Mouse (Mus musculus): ENCODE data around the gene Trpt1. TPM values are rescaled to one million over a fixed set of nuclear protein-coding genes. Genes with fewer than 3 reads are reported as not detected.

The Trpt1 gene
- polyA plus RNA-seq, 1 experiment from 2014 or later, result 11.7 TPM

DNA sequence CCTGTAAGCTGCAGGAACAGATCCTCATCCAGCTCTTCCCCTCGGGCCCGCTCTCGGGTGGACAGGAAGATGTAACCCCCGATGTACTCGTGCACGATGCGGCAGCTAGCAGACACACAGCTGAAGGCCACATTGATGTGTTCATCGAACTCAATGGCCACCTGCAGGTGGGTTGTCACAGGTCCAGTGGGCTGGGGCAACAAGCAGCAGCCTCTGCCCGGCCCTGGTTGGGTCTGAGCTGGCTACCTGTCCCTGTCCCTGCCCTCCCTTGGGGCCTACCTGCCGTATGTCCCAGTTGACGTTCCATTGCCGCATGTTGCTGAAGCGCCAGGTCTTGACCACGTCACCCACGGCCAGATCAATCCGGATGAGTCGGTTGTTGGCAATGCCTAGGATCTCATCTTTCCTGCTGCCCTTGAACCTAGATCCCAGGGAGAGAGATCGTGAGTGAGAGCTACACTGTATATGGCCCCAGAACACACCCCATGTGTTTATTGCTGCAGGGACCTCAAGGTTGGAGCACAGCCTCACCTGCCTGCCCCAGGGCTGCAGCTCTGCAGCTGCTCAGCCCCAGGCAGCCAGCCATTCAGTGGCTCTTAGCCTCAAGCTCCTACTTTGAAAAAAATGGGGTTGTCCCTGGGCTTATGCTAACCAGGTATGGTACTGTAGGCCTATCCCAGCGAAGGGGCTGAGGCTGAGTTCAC lies 3.6 kb downstream of the Trpt1 start:
- Histone ChIP-seq H3K4me2 (replicated peaks) (no peak overlapping the region), H3K9ac (no peak overlapping the region), H3K27me3 (no peaks in the 10 kb centered on the region), H3K36me3 (peaks cover 20% of the 10 kb centered on the region), H3K9me3 (no peaks in the 10 kb centered on the region), H3K27ac (no peak overlapping the region), H3K4me1 (peaks cover 22% of the 10 kb centered on the region), H3K4me3 (no peak overlapping the region)
- ATAC-seq (ENCODE audit: insufficient number of reproducible peaks, insufficient read depth, low FRiP score, low TSS enrichment), result no peak
- WGBS, result 93% methylated on average over 19 of the region's 19 CpGs

- Histone ChIP-seq H3K4me3 (no peak overlapping the region), H3K4me1 (no peaks in the 10 kb centered on the region), H3K27ac (no peak overlapping the region), H3K27me3 (no peaks in the 10 kb centered on the region), H3K36me3 (no peaks in the 10 kb centered on the region), H3K4me2 (replicated peaks) (no peak overlapping the region), H3K9me3 (no peaks in the 10 kb centered on the region), H3K9ac (no peak overlapping the region)
- WGBS, result 86% methylated on average over 9 of the region's 9 CpGs
- ATAC-seq (ENCODE audit: insufficient number of reproducible peaks, insufficient read depth, low FRiP score, low TSS enrichment), result no peak
These were observed 11.1 kb downstream of the Trpt1 start for GRCm38 (mm10) chr19:7006892-7007593.

DNA sequence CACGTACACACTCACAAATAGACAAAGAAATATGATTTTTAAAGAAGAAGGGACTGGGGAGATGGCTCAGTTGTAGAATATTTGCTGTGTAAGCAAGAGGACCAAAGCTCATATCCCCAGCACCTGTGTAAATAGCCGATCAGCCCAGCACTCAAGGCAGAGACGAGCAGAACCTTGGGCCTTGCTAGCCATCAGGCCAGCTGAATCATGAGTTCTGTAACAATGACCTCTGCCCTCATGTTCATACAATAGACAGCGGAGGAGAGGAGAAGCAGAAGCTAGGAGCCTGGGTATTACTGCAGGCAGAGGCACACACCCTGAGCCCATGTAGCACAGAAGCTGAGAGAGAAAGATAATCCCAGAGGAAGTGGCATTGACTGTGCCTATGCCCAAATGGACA lies 16.5 kb downstream of the Trpt1 start:
- Histone ChIP-seq H3K9me3 (no peaks in the 10 kb centered on the region), H3K9ac (no peak overlapping the region), H3K4me2 (replicated peaks) (no peak overlapping the region), H3K27me3 (no peaks in the 10 kb centered on the region), H3K4me3 (no peak overlapping the region), H3K4me1 (no peaks in the 10 kb centered on the region), H3K36me3 (peaks cover 15% of the 10 kb centered on the region), H3K27ac (no peak overlapping the region)
- WGBS, result 82% methylated on average over 4 of the region's 4 CpGs
- ATAC-seq (ENCODE audit: insufficient number of reproducible peaks, insufficient read depth, low FRiP score, low TSS enrichment), result no peak

GRCm38 (mm10) chr19:7013984-7014383 lies 18.1 kb downstream of the Trpt1 start:
- 85% methylated on average over 9 of the region's 9 CpGs for WGBS
- no peaks in the 10 kb centered on the region for H3K4me1 ChIP-seq
- H3K27ac ChIP-seq, result no peak overlapping the region
- H3K27me3 ChIP-seq, result no peaks in the 10 kb centered on the region
- no peak for ATAC-seq (ENCODE audit: insufficient number of reproducible peaks, insufficient read depth, low FRiP score, low TSS enrichment)
- H3K9ac ChIP-seq, result no peak overlapping the region
- no peak overlapping the region for H3K4me3 ChIP-seq
- H3K36me3 ChIP-seq, result peaks cover 20% of the 10 kb centered on the region
- no peak overlapping the region for H3K4me2 ChIP-seq (replicated peaks)
- no peaks in the 10 kb centered on the region for H3K9me3 ChIP-seq

DNA sequence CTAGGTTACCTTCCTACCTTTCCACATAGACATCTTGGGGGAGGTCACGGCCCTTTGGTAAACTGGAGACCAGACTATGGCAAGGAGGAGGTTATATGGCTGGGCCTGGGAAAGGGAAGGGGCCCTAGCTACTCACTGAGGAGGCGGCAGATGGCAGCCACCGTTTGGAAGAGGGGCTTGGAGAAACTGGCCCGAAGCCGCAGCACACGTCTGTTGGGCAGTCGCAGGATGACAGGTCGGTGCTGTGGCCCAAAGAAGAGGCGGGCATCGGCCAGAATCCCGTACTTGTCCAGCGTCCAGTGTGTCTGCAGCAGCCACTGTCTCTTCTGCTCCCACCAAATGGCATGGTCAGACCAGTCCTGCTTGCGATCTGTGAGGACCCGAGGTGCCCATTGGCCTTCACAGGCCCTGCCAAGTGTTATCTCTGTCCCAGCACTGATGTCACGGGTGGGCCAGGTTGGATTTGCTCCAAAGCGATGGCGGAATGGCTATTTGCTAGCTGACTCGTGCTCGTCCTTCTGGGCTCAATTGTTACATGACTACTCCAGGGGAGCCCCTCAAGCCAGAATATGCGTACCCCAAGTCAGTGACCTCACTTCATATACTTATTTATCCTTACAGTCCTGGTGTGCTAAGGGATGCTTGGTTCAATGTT lies 18.7 kb downstream of the Trpt1 start:
- Histone ChIP-seq H3K4me2 (replicated peaks) (no peak overlapping the region), H3K4me1 (no peaks in the 10 kb centered on the region), H3K9me3 (no peaks in the 10 kb centered on the region), H3K27ac (no peak overlapping the region), H3K9ac (no peak overlapping the region), H3K27me3 (no peaks in the 10 kb centered on the region), H3K36me3 (peaks cover 27% of the 10 kb centered on the region), H3K4me3 (no peak overlapping the region)
- WGBS, result 88% methylated on average over 20 of the region's 20 CpGs
- no peak for ATAC-seq (ENCODE audit: insufficient number of reproducible peaks, insufficient read depth, low FRiP score, low TSS enrichment)

DNA sequence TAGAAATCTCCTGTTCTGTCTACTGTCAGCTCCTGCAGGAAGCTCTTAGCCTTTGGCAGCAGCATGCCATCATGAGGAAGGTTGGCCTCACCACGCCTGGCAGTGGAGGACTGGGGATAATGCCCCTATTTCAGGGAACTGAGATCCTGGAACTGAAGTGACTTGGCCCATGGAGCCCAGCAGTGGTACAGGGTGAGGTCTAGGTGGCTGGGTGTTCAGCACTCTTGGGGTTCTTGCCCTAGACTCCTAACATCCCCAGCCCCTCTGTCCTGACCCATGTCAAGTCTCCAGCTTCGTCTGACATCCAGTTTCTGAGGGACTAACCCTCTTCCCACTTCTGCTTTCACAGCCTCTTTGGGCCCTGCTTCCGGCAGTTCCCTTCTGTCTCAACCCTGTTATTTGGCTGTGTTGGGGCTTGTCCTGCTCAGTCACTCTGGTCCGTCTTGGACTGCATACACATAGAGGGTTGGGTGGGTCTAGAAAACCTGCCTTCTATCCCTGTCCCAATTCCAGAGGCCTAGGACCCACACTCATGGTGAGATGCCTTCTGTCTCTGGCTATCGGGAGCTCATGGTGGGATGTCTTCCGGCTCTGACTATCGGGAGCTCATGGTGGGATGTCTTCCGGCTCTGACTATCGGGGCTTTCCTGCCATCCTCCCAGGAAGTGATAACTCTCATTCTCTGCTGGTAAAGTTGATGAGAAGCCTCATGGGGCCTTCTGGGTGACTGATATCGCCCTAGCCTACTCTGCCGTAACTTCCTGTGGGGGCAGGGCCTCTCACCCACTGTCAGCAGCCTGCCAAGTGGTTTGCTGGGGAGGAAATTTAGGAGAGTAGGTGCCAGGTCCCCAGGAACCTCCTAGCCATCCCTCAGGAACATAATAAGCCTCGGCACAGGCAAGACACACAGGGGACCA lies 21.9 kb downstream of the Trpt1 start:
- no peak overlapping the region for H3K4me3 ChIP-seq
- H3K27ac ChIP-seq, result no peak overlapping the region
- peaks cover 58% of the 10 kb centered on the region for H3K36me3 ChIP-seq
- H3K4me2 ChIP-seq (replicated peaks), result no peak overlapping the region
- H3K9me3 ChIP-seq, result no peaks in the 10 kb centered on the region
- no peaks in the 10 kb centered on the region for H3K27me3 ChIP-seq
- H3K9ac ChIP-seq, result no peak overlapping the region
- WGBS, result 84% methylated on average over 12 of the region's 12 CpGs
- no peak for ATAC-seq (ENCODE audit: insufficient number of reproducible peaks, insufficient read depth, low FRiP score, low TSS enrichment)
- no peaks in the 10 kb centered on the region for H3K4me1 ChIP-seq

GRCm38 (mm10) chr19:7018546-7018945 lies 22.6 kb downstream of the Trpt1 start:
- ATAC-seq (ENCODE audit: insufficient number of reproducible peaks, insufficient read depth, low FRiP score, low TSS enrichment), result no peak
- no peak overlapping the region for H3K4me2 ChIP-seq (replicated peaks)
- 88% methylated on average over 11 of the region's 11 CpGs for WGBS
- peaks cover 62% of the 10 kb centered on the region for H3K36me3 ChIP-seq
- no peaks in the 10 kb centered on the region for H3K4me1 ChIP-seq
- H3K27me3 ChIP-seq, result no peaks in the 10 kb centered on the region
- H3K27ac ChIP-seq, result no peak overlapping the region
- no peaks in the 10 kb centered on the region for H3K9me3 ChIP-seq
- no peak overlapping the region for H3K4me3 ChIP-seq
- H3K9ac ChIP-seq, result no peak overlapping the region

DNA sequence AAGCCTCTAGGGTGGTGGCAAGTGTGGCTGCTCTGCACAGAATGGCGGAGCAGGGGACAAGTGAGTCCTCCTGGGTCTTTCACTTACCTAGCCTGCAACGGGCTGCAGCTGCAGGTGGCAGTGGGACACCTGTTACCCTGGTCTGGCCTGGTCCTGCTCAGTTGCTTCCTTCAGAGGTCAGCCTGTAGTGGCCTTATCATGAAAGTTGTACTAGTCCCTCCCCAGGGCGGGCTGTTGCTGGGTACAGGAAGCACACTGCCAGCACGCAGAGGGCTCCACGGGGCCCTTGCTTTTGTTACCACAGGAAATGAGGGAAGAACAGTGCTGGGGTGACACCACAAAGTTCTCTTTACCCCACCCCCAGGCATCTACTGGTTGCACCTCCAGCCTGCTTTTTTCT lies 23.3 kb downstream of the Trpt1 start, which contains the start of gene Fermt3:
Gene Fermt3 (minus strand): TSS at position 279 of the 400 bp plus-strand sequence.
- Histone ChIP-seq H3K9me3 (no peaks in the 10 kb centered on the region), H3K4me3 (no peak within 1 kb of the TSS), H3K4me2 (replicated peaks) (no peak within 1 kb of the TSS), H3K4me1 (no peaks in the 10 kb centered on the region), H3K27me3 (no peaks in the 10 kb centered on the region), H3K36me3 (peaks cover 61% of the 10 kb centered on the region), H3K9ac (no peak within 1 kb of the TSS), H3K27ac (0 out of 2 replicates have a peak within 1 kb of the TSS, but pooled peaks have one; percentile 6)
- ATAC-seq (ENCODE audit: insufficient number of reproducible peaks, insufficient read depth, low FRiP score, low TSS enrichment), result 0 out of 2 replicates have a peak, but pooled peaks have one; percentile 23
- 83% methylated on average over 5 of the region's 5 CpGs for WGBS

- H3K9me3 ChIP-seq, result no peaks in the 10 kb centered on the region
- no peak overlapping the region for H3K27ac ChIP-seq
- ATAC-seq (ENCODE audit: insufficient number of reproducible peaks, insufficient read depth, low FRiP score, low TSS enrichment), result no peak
- no peak overlapping the region for H3K4me2 ChIP-seq (replicated peaks)
- H3K36me3 ChIP-seq, result peaks cover 66% of the 10 kb centered on the region
- WGBS, result 52% methylated on average over 3 of the region's 3 CpGs
- H3K9ac ChIP-seq, result no peak overlapping the region
- no peak overlapping the region for H3K4me3 ChIP-seq
- no peaks in the 10 kb centered on the region for H3K4me1 ChIP-seq
- H3K27me3 ChIP-seq, result no peaks in the 10 kb centered on the region
These were observed 24.3 kb downstream of the Trpt1 start for GRCm38 (mm10) chr19:7020224-7020641.

DNA sequence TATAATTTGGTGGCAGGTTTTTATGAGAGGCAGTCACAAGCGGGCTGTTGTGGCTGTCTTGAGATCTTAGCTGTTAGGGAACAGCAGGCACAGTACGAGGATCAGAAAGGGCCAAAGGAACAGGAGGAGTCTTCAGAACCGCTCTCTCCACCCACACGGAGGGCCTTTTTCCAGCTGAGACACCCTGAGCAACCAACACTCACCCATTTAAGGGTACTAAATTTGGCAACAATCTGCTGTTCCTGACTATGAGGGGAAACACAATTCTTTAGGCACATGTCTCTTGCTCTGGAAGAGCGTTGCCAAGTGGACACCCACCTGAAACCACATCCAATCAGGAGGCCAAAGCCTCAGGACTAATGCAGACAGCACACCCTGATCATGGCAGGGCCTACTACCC lies 33.6 kb downstream of the Trpt1 start:
- H3K9ac ChIP-seq, result no peak overlapping the region
- 94% methylated on average over 5 of the region's 5 CpGs for WGBS
- H3K27me3 ChIP-seq, result no peaks in the 10 kb centered on the region
- H3K4me3 ChIP-seq, result no peak overlapping the region
- H3K9me3 ChIP-seq, result no peaks in the 10 kb centered on the region
- ATAC-seq (ENCODE audit: insufficient number of reproducible peaks, insufficient read depth, low FRiP score, low TSS enrichment), result no peak
- H3K4me1 ChIP-seq, result no peaks in the 10 kb centered on the region
- H3K36me3 ChIP-seq, result peaks cover 95% of the 10 kb centered on the region
- no peak overlapping the region for H3K27ac ChIP-seq
- H3K4me2 ChIP-seq (replicated peaks), result no peak overlapping the region

DNA sequence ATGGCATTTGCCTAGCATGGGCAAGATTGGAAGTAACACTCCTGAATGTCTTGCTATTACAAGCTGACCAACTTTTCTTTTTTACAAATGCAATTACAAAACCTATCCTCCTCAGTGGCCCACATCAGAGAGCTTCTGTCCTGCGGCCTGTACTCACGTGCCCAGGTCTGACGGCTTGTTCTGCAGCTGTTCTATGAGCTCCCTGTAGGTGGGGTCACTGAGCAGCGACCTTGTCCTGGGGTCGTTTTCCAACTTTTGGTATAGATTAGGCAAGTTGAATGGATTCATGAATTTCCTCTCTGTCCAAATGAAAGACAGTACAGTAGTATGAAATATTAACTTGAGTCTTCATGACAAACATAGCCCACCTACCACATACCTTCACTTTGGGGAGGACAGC lies 38.1 kb downstream of the Trpt1 start:
- H3K9me3 ChIP-seq, result no peaks in the 10 kb centered on the region
- peaks cover 8% of the 10 kb centered on the region for H3K4me1 ChIP-seq
- WGBS, result 91% methylated on average over 5 of the region's 5 CpGs
- no peaks in the 10 kb centered on the region for H3K27me3 ChIP-seq
- ATAC-seq (ENCODE audit: insufficient number of reproducible peaks, insufficient read depth, low FRiP score, low TSS enrichment), result no peak
- H3K9ac ChIP-seq, result no peak overlapping the region
- H3K36me3 ChIP-seq, result peaks cover 68% of the 10 kb centered on the region
- H3K4me3 ChIP-seq, result no peak overlapping the region
- H3K27ac ChIP-seq, result no peak overlapping the region
- no peak overlapping the region for H3K4me2 ChIP-seq (replicated peaks)

Data from embryonic facial prominence, embryonic 12.5 days (tissue).